Mouse (Mus musculus) liver, embryonic 14.5 days (tissue): ENCODE data around the gene Sclt1.

Experiments used
- CTCF ChIP-seq: IDR thresholded peaks from 2 replicates; pipeline ENCODE4 v1.5.1; 2016; ENCODE audit warnings: antibody characterized with exemption, low read depth, control low read depth
- EP300 ChIP-seq: IDR thresholded peaks from 2 replicates; pipeline ENCODE4 v1.6.1; 2016; ENCODE audit warnings: antibody characterized with exemption, low read depth

- TF ChIP-seq CTCF, result no peak
- TF ChIP-seq EP300, result no peak
Observed at GRCm38 (mm10) chr3:41582256-41582655, 160.1 kb downstream of the Sclt1 start.
